Mouse (Mus musculus): ENCODE measurements around the gene Fgfr2.
"Not testable (repeated sequence)": the region's sequence is repeated elsewhere in the genome, so short reads cannot be mapped to it uniquely, and the experiment has no call there.

The Fgfr2 gene

GRCm38 (mm10) chr7:130510243-130510642 lies 2612.9 kb downstream of the Fgfr2 start:
- DNase-seq (ENCODE audit: low read depth in 1 of 2, low spot score in 2 of 2), result no peak

GRCm38 (mm10) chr7:130503006-130503405 lies 2620.1 kb downstream of the Fgfr2 start:
- DNase-seq (ENCODE audit: low read depth in 1 of 2, low spot score in 2 of 2), result no peak

GRCm38 (mm10) chr7:130501499-130501898 lies 2621.7 kb downstream of the Fgfr2 start:
- no peak for DNase-seq (ENCODE audit: low read depth in 1 of 2, low spot score in 2 of 2)

- DNase-seq (ENCODE audit: low read depth in 1 of 2, low spot score in 2 of 2), result no peak
Observed at GRCm38 (mm10) chr7:130493346-130493745, 2629.8 kb downstream of the Fgfr2 start.

GRCm38 (mm10) chr7:130492026-130492425 lies 2631.1 kb downstream of the Fgfr2 start:
- DNase-seq (ENCODE audit: low read depth in 1 of 2, low spot score in 2 of 2), result no peak

- not testable (repeated sequence) for DNase-seq (ENCODE audit: low read depth in 1 of 2, low spot score in 2 of 2)
Observed at GRCm38 (mm10) chr7:130479003-130479402, 2644.1 kb downstream of the Fgfr2 start.

GRCm38 (mm10) chr7:130475970-130476369 lies 2647.2 kb downstream of the Fgfr2 start:
- DNase-seq (ENCODE audit: low read depth in 1 of 2, low spot score in 2 of 2), result no peak

- no peak for DNase-seq (ENCODE audit: low read depth in 1 of 2, low spot score in 2 of 2)
Observed at GRCm38 (mm10) chr7:130473881-130474280, 2649.3 kb downstream of the Fgfr2 start.

- DNase-seq (ENCODE audit: low read depth in 1 of 2, low spot score in 2 of 2), result no peak
Observed at GRCm38 (mm10) chr7:130472683-130473082, 2650.5 kb downstream of the Fgfr2 start.

GRCm38 (mm10) chr7:130471045-130471444 lies 2652.1 kb downstream of the Fgfr2 start:
- no peak for DNase-seq (ENCODE audit: low read depth in 1 of 2, low spot score in 2 of 2)

GRCm38 (mm10) chr7:130455587-130456246 lies 2667.4 kb downstream of the Fgfr2 start:
- DNase-seq (ENCODE audit: low read depth in 1 of 2, low spot score in 2 of 2), result no peak

GRCm38 (mm10) chr7:130454226-130454625 lies 2668.9 kb downstream of the Fgfr2 start:
- DNase-seq (ENCODE audit: low read depth in 1 of 2, low spot score in 2 of 2), result no peak

GRCm38 (mm10) chr7:130435776-130436175 lies 2687.4 kb downstream of the Fgfr2 start:
- DNase-seq (ENCODE audit: low read depth in 1 of 2, low spot score in 2 of 2), result no peak

GRCm38 (mm10) chr7:130432141-130432540 lies 2691.0 kb downstream of the Fgfr2 start:
- no peak for DNase-seq (ENCODE audit: low read depth in 1 of 2, low spot score in 2 of 2)

- DNase-seq (ENCODE audit: low read depth in 1 of 2, low spot score in 2 of 2), result no peak
Observed at GRCm38 (mm10) chr7:130426586-130426985, 2696.6 kb downstream of the Fgfr2 start.

- DNase-seq (ENCODE audit: low read depth in 1 of 2, low spot score in 2 of 2), result no peak
Observed at GRCm38 (mm10) chr7:130425991-130426390, 2697.2 kb downstream of the Fgfr2 start.

GRCm38 (mm10) chr7:130419961-130420360 lies 2703.2 kb downstream of the Fgfr2 start:
- DNase-seq (ENCODE audit: low read depth in 1 of 2, low spot score in 2 of 2), result no peak

- no peak for DNase-seq (ENCODE audit: low read depth in 1 of 2, low spot score in 2 of 2)
Observed at GRCm38 (mm10) chr7:130407622-130408021, 2715.5 kb downstream of the Fgfr2 start.

- no peak for DNase-seq (ENCODE audit: low read depth in 1 of 2, low spot score in 2 of 2)
Observed at GRCm38 (mm10) chr7:130403346-130403745, 2719.8 kb downstream of the Fgfr2 start.

GRCm38 (mm10) chr7:130394697-130395096 lies 2728.5 kb downstream of the Fgfr2 start:
- no peak for DNase-seq (ENCODE audit: low read depth in 1 of 2, low spot score in 2 of 2)

GRCm38 (mm10) chr7:130390060-130390459 lies 2733.1 kb downstream of the Fgfr2 start:
- DNase-seq (ENCODE audit: low read depth in 1 of 2, low spot score in 2 of 2), result not testable (repeated sequence)

GRCm38 (mm10) chr7:130386308-130386707 lies 2736.8 kb downstream of the Fgfr2 start:
- DNase-seq (ENCODE audit: low read depth in 1 of 2, low spot score in 2 of 2), result no peak

- DNase-seq (ENCODE audit: low read depth in 1 of 2, low spot score in 2 of 2), result no peak
Observed at GRCm38 (mm10) chr7:130385732-130386294, 2737.3 kb downstream of the Fgfr2 start.

Data from monocyte, adult 2 months (primary cell).